In the genomic region with DNA sequence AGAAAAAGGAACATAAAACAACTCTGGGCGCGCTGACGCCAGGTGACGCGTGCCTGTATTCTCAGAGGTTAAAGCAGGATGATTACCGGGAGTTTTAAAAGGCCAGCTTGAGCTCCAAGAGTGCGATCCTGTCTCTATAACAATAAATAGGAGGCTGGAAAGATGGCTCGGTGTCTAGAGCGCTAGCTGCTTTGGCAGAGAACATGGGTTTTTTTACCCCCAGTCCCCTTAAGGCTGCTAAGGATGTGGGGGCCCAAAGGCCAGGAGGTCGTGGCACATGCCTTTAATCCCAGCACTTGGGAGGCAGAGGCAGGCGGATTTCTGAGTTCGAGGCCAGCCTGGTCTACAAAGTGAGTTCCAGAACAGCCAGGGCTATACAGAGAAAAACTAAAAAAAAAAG, we compare ENCODE assay signal across 8 mouse cellular contexts. TPM values are rescaled to one million over a fixed set of nuclear protein-coding genes. Genes with fewer than 3 reads are reported as not detected.
DNase-seq lines count a peak whose midpoint lies in the region; ATAC-seq and TF ChIP-seq lines count a peak whose summit lies in the region.

No protein-coding gene starts in this region.

- H3K9ac ChIP-seq in heart, embryonic 13.5 days: peak overlapping the region; percentile 86
- H3K9ac ChIP-seq in hindbrain, embryonic 13.5 days: peak overlapping the region; percentile 96
- H3K9ac ChIP-seq in midbrain, embryonic 13.5 days (replicated peaks): peak overlapping the region; percentile 76

- peaks cover 42% of the 10 kb centered on the region for H3K4me1 ChIP-seq in heart, embryonic 13.5 days
- H3K4me1 ChIP-seq in bone marrow, adult 2 months (ENCODE audit: control insufficient read depth, insufficient read depth, low read length): peaks cover 7% of the 10 kb centered on the region
- peaks cover 47% of the 10 kb centered on the region for H3K4me1 ChIP-seq in hindbrain, embryonic 13.5 days (replicated peaks)
- H3K4me1 ChIP-seq in midbrain, embryonic 13.5 days (replicated peaks): peaks cover 38% of the 10 kb centered on the region

- no peak for DNase-seq in heart, postnatal 10 days
- no peak for DNase-seq in adrenal gland, postnatal 14 days
- DNase-seq in Muller cell, postnatal 12 days (ENCODE audit: inconsistent ontology term): no peak

- intact Hi-C loops in heart, postnatal 10 days (cut with DNase I): no loop called here

- ATAC-seq in heart, embryonic 13.5 days (ENCODE audit: extremely low read depth, insufficient number of reproducible peaks, low FRiP score, low TSS enrichment): no peak
- ATAC-seq in hindbrain, embryonic 13.5 days (ENCODE audit: low FRiP score): no peak
- ATAC-seq in midbrain, embryonic 13.5 days: no peak
- ATAC-seq in megakaryocyte-erythroid progenitor cell, adult 5-6 weeks (replicated peaks; ENCODE audit: low FRiP score, low TSS enrichment, poor library complexity, severe bottlenecking): no peak

- H3K27me3 ChIP-seq in heart, embryonic 13.5 days (replicated peaks): no peaks in the 10 kb centered on the region
- no peaks in the 10 kb centered on the region for H3K27me3 ChIP-seq in hindbrain, embryonic 13.5 days
- no peaks in the 10 kb centered on the region for H3K27me3 ChIP-seq in midbrain, embryonic 13.5 days

- peak overlapping the region; percentile 97 for H3K27ac ChIP-seq in heart, embryonic 13.5 days (replicated peaks)
- peak overlapping the region; percentile 93 for H3K27ac ChIP-seq in bone marrow, adult 2 months (ENCODE audit: control insufficient read depth, insufficient read depth, low read depth, low read length, poor library complexity)
- peak overlapping the region; percentile 98 for H3K27ac ChIP-seq in hindbrain, embryonic 13.5 days
- peak overlapping the region; percentile 98 for H3K27ac ChIP-seq in midbrain, embryonic 13.5 days

- H3K4me3 ChIP-seq in heart, embryonic 13.5 days: peak overlapping the region; percentile 78
- peak overlapping the region; percentile 90 for H3K4me3 ChIP-seq in bone marrow, adult 2 months (replicated peaks; ENCODE audit: control insufficient read depth, low read depth, low read length)
- peak overlapping the region; percentile 95 for H3K4me3 ChIP-seq in hindbrain, embryonic 13.5 days
- H3K4me3 ChIP-seq in midbrain, embryonic 13.5 days (replicated peaks): peak overlapping the region; percentile 93

- H3K36me3 ChIP-seq in heart, embryonic 13.5 days: no peaks in the 10 kb centered on the region
- H3K36me3 ChIP-seq in hindbrain, embryonic 13.5 days: no peaks in the 10 kb centered on the region
- no peaks in the 10 kb centered on the region for H3K36me3 ChIP-seq in midbrain, embryonic 13.5 days

- TF ChIP-seq POLR2A in bone marrow, adult 2 months (IDR thresholded peaks at IDR 0.05; ENCODE audit: borderline replicate concordance, control insufficient read depth, low read depth, low read length): no peak

- TF ChIP-seq CTCF in bone marrow, adult 2 months (IDR thresholded peaks at IDR 0.05; ENCODE audit: control insufficient read depth, insufficient read depth, low read length): no peak

- no peaks in the 10 kb centered on the region for H3K9me3 ChIP-seq in heart, embryonic 13.5 days
- H3K9me3 ChIP-seq in hindbrain, embryonic 13.5 days: no peaks in the 10 kb centered on the region
- no peaks in the 10 kb centered on the region for H3K9me3 ChIP-seq in midbrain, embryonic 13.5 days

- H3K4me2 ChIP-seq in heart, embryonic 13.5 days: peak overlapping the region; percentile 82
- peak overlapping the region; percentile 94 for H3K4me2 ChIP-seq in hindbrain, embryonic 13.5 days
- peak overlapping the region; percentile 96 for H3K4me2 ChIP-seq in midbrain, embryonic 13.5 days (replicated peaks)

- 38% methylated on average over 12 of the region's 12 CpGs for WGBS in heart, embryonic 13.5 days
- WGBS in bone marrow, adult 2 months: 55% methylated on average over 12 of the region's 12 CpGs
- WGBS in hindbrain, embryonic 13.5 days: 35% methylated on average over 12 of the region's 12 CpGs
- WGBS in midbrain, embryonic 13.5 days: 31% methylated on average over 12 of the region's 12 CpGs

RNA-seq across cellular contexts. Expression of a gene that starts 1.2 kb away (rescaled TPM):
- 65.8 and 71.6 TPM in 2 replicates for polyA plus RNA-seq in heart, embryonic 13.5 days (2015; fragmentation: Nextera tagmentation; extraction: Ambion mirVana)
- total RNA-seq in heart, postnatal 10 days (2021): 10 to 100 TPM; 72.9 to 85.0 TPM
- 25.2 and 56.9 TPM in 2 replicates for polyA plus RNA-seq in bone marrow, adult 2 months (2011; ENCODE audit: insufficient read depth, insufficient read length, low replicate concordance, missing spikeins)
- polyA plus RNA-seq in hindbrain, embryonic 13.5 days (2015; fragmentation: Nextera tagmentation; extraction: Ambion mirVana): 22.3 and 27.2 TPM in 2 replicates
- 21.1 and 25.3 TPM in 2 replicates for polyA plus RNA-seq in midbrain, embryonic 13.5 days (2015; fragmentation: Nextera tagmentation; extraction: Ambion mirVana)
- 86.1 and 86.4 TPM in 2 replicates for total RNA-seq in megakaryocyte-erythroid progenitor cell, adult 5-6 weeks (2014; fragmentation: Nextera tagmentation)
- 101 and 113 TPM in 2 replicates for total RNA-seq in megakaryocyte-erythroid progenitor cell, adult 5-6 weeks (2017)
- 140 and 144 TPM in 2 replicates for total RNA-seq in adrenal gland, postnatal 14 days (2021)

RNA-seq across cellular contexts. Expression of a gene that starts 24.4 kb away (rescaled TPM):
- polyA plus RNA-seq in heart, embryonic 13.5 days (2015; fragmentation: Nextera tagmentation; extraction: Ambion mirVana): 17.3 and 18.5 TPM in 2 replicates
- 10 to 100 TPM; 23.8 TPM for total RNA-seq in heart, postnatal 10 days (2021)
- 3.7 and 7.8 TPM in 2 replicates for polyA plus RNA-seq in bone marrow, adult 2 months (2011; ENCODE audit: insufficient read depth, insufficient read length, low replicate concordance, missing spikeins)
- polyA plus RNA-seq in hindbrain, embryonic 13.5 days (2015; fragmentation: Nextera tagmentation; extraction: Ambion mirVana): 36.7 and 38.0 TPM in 2 replicates
- polyA plus RNA-seq in midbrain, embryonic 13.5 days (2015; fragmentation: Nextera tagmentation; extraction: Ambion mirVana): 37.4 and 43.4 TPM in 2 replicates
- total RNA-seq in megakaryocyte-erythroid progenitor cell, adult 5-6 weeks (2014; fragmentation: Nextera tagmentation): 13.8 and 15.5 TPM in 2 replicates
- 7.1 and 12.7 TPM in 2 replicates for total RNA-seq in megakaryocyte-erythroid progenitor cell, adult 5-6 weeks (2017)
- total RNA-seq in adrenal gland, postnatal 14 days (2021): 36.9 and 42.8 TPM in 2 replicates

RNA-seq across cellular contexts. Expression of a gene that starts 35.0 kb away (rescaled TPM):
- 0.53 and 0.60 TPM in 2 replicates for polyA plus RNA-seq in heart, embryonic 13.5 days (2015; fragmentation: Nextera tagmentation; extraction: Ambion mirVana)
- 1 to 10 TPM; 6.4 to 6.6 TPM for total RNA-seq in heart, postnatal 10 days (2021)
- polyA plus RNA-seq in bone marrow, adult 2 months (2011; ENCODE audit: insufficient read depth, insufficient read length, low replicate concordance, missing spikeins): not detected in 2 replicates
- polyA plus RNA-seq in hindbrain, embryonic 13.5 days (2015; fragmentation: Nextera tagmentation; extraction: Ambion mirVana): 12.4 and 13.0 TPM in 2 replicates
- 2.0 and 2.7 TPM in 2 replicates for polyA plus RNA-seq in midbrain, embryonic 13.5 days (2015; fragmentation: Nextera tagmentation; extraction: Ambion mirVana)
- total RNA-seq in megakaryocyte-erythroid progenitor cell, adult 5-6 weeks (2014; fragmentation: Nextera tagmentation): not detected in 2 replicates
- total RNA-seq in megakaryocyte-erythroid progenitor cell, adult 5-6 weeks (2017): not detected in 2 replicates
- 9.9 and 11.1 TPM in 2 replicates for total RNA-seq in adrenal gland, postnatal 14 days (2021)

RNA-seq across cellular contexts. Expression of a gene that starts 40.0 kb away (rescaled TPM):
- 103 and 112 TPM in 2 replicates for polyA plus RNA-seq in heart, embryonic 13.5 days (2015; fragmentation: Nextera tagmentation; extraction: Ambion mirVana)
- 100 to 1,000 TPM; 198 to 202 TPM for total RNA-seq in heart, postnatal 10 days (2021)
- polyA plus RNA-seq in bone marrow, adult 2 months (2011; ENCODE audit: insufficient read depth, insufficient read length, low replicate concordance, missing spikeins): 12.0 and 23.7 TPM in 2 replicates
- 24.4 and 25.2 TPM in 2 replicates for polyA plus RNA-seq in hindbrain, embryonic 13.5 days (2015; fragmentation: Nextera tagmentation; extraction: Ambion mirVana)
- polyA plus RNA-seq in midbrain, embryonic 13.5 days (2015; fragmentation: Nextera tagmentation; extraction: Ambion mirVana): 21.0 and 25.1 TPM in 2 replicates
- 39.6 and 50.3 TPM in 2 replicates for total RNA-seq in megakaryocyte-erythroid progenitor cell, adult 5-6 weeks (2014; fragmentation: Nextera tagmentation)
- total RNA-seq in megakaryocyte-erythroid progenitor cell, adult 5-6 weeks (2017): 19.2 and 24.8 TPM in 2 replicates
- 308 and 317 TPM in 2 replicates for total RNA-seq in adrenal gland, postnatal 14 days (2021)
